Mouse (Mus musculus) adrenal gland, adult 18-20 months (tissue): ENCODE data around the gene Taar6. TPM values are rescaled to one million over a fixed set of nuclear protein-coding genes. Genes with fewer than 3 reads are reported as not detected.

Experiments
- DNase-seq, 2 experiments: peaks; one replicate each; pipeline ENCODE4 v3.0.0; 2021 to 2022; ENCODE audit warnings: low spot score in 2 of 2
- total RNA-seq, 2 experiments: library from RNA; stranded (reverse); gene quantifications; 1 replicate in 1 of 2; 2 replicates in 1 of 2; pipeline ENCODE4 v1.2.3; 2021

The Taar6 gene
- total RNA-seq, 2 experiments from 2014 or later, result not detected

DNA sequence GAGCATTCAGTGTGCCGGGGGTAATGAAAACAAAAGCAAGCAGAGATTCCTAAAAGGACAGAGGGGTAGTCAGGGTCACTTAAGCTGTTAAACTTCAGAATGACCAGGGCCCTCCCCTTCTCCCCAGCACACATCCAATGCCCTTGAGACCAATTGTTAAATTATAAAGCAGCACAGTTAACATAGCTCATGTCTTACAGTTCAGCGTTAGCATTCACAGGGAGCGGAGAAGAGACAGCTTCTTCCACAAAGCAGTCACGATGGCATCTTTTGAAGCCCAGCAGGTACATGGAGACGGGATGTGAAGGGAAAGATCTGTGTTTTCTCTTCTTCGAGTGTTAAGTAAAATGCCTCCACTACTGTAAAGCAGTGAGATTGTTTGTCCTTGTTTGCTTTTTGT, 47.1 kb downstream of the Taar6 start, which contains the start of gene Taar2:
Taar2 (plus strand) TSS at position 261 of the 400 bp plus-strand sequence.
- no peak for DNase-seq

DNA sequence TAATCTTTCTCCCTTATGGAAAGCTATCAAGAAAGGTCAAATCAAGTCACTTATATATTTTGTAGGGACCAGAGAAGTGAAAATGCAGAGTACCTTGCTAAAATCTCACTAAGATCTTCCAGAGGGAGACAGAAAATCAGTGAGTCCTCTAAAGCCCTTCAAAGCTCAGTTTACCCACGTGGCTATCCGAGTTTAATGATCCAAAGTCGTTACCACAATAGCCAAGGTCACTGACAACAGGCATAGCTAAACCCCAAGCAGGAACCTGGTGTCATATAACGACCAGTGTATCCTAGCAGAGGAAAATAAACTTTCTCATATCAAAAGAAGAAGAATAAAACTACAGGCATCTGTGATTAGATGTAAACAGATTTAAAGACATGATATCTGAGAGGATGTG, 47.8 kb downstream of the Taar6 start:
- no peak for DNase-seq

Other genes with a start within 250 kb of the Taar6 start
- 100 to 1,000 TPM; 510 to 531 TPM for gene Rps12, start 198.4 kb downstream of the Taar6 start, total RNA-seq
- 10 to 100 TPM; 30.5 to 40.2 TPM for gene Slc18b1, start 188.7 kb downstream of the Taar6 start, total RNA-seq
- 10 to 100 TPM in 1 of 2 experiments, 1 to 10 TPM in 1; 4.2 to 44.2 TPM for gene Vnn3, start 134.2 kb downstream of the Taar6 start, total RNA-seq
- 10 to 100 TPM; 19.8 to 40.5 TPM for gene Vnn1, start 91.0 kb downstream of the Taar6 start, total RNA-seq
- not detected for gene Taar1, start 65.3 kb downstream of the Taar6 start, total RNA-seq
- not detected for gene Taar2, start 47.1 kb downstream of the Taar6 start, total RNA-seq
- not detected for gene Taar3, start 36.1 kb downstream of the Taar6 start, total RNA-seq
- not detected for gene Taar4, start 25.2 kb downstream of the Taar6 start, total RNA-seq
- not detected for gene Taar5, start 14.9 kb downstream of the Taar6 start, total RNA-seq
- not detected for gene Taar7a, start 7.8 kb upstream of the Taar6 start, total RNA-seq
- not detected for gene Taar7b, start 14.3 kb upstream of the Taar6 start, total RNA-seq
- not detected for gene Taar7d, start 41.6 kb upstream of the Taar6 start, total RNA-seq
- not detected for gene Taar7e, start 52.0 kb upstream of the Taar6 start, total RNA-seq
- not detected for gene Taar7f, start 63.9 kb upstream of the Taar6 start, total RNA-seq
- not detected for gene Taar8a, start 90.9 kb upstream of the Taar6 start, total RNA-seq
- gene Taar8b, start 106.6 kb upstream of the Taar6 start, total RNA-seq, result not detected
- gene Taar8c, start 116.3 kb upstream of the Taar6 start, total RNA-seq, result not detected
- not detected for gene Taar9, start 123.9 kb upstream of the Taar6 start, total RNA-seq
- 100 to 1,000 TPM; 137 to 143 TPM for gene Stx7, start 163.7 kb upstream of the Taar6 start, total RNA-seq
- gene Moxd1, start 237.9 kb upstream of the Taar6 start, total RNA-seq, result under 1 TPM in 1 of 2 experiments, not detected in 1; 0.26 TPM